Mouse (Mus musculus) kidney, postnatal 25 days (tissue): Measurements from ENCODE around the gene Mc3r.

Experiments
- DNase-seq, 2 experiments: peaks; one replicate each; pipeline ENCODE4 v3.0.0; 2021; ENCODE audit warnings: mixed read lengths in 2 of 2

The Mc3r gene

GRCm38 (mm10) chr2:172299126-172299921, 51.0 kb downstream of the Mc3r start:
- DNase-seq = no peak
